Mouse (Mus musculus) liver, embryonic 13.5 days (tissue): ENCODE data around the gene Als2cr12. TPM values are rescaled to one million over a fixed set of nuclear protein-coding genes. Genes with fewer than 3 reads are reported as not detected.
"Not testable (repeated sequence)": the region's sequence is repeated elsewhere in the genome, so short reads cannot be mapped to it uniquely, and the experiment has no call there.

Source experiments
- ATAC-seq: fragments of 200-750 bp; cut with Nextera tagmentation; 2 replicates; pipeline ENCODE4 v1.8.0; 2017; ENCODE audit warnings: low read depth, mild to moderate bottlenecking, moderate number of reproducible peaks, moderate library complexity
- DNase-seq: peaks from one replicate; pipeline ENCODE4 v3.0.0; 2022
- H3K27ac ChIP-seq: fragments of 300-500 bp; sonication (generic); 2 replicates; pipeline ENCODE4 v1.5.1; 2015; ENCODE audit warnings: moderate library complexity, mild to moderate bottlenecking, inconsistent platforms
- H3K27me3 ChIP-seq: fragments of 300-500 bp; sonication (generic); 2 replicates; pipeline ENCODE4 v1.6.1; 2015; ENCODE audit warnings: mild to moderate bottlenecking, inconsistent platforms
- H3K36me3 ChIP-seq: fragments of 300-500 bp; sonication (generic); 2 replicates; pipeline ENCODE4 v1.6.1; 2015; ENCODE audit warnings: mild to moderate bottlenecking, inconsistent platforms
- H3K4me1 ChIP-seq: fragments of 300-500 bp; sonication (generic); replicated peaks from 2 replicates; pipeline ENCODE4 v1.6.1; 2015; ENCODE audit warnings: inconsistent platforms
- H3K4me2 ChIP-seq: fragments of 300-500 bp; sonication (generic); 2 replicates; pipeline ENCODE4 v1.6.1; 2015; ENCODE audit warnings: inconsistent platforms, mild to moderate bottlenecking, moderate library complexity
- H3K4me3 ChIP-seq: fragments of 300-500 bp; sonication (generic); replicated peaks from 2 replicates; pipeline ENCODE4 v1.5.1; 2015; ENCODE audit warnings: mild to moderate bottlenecking, inconsistent platforms
- H3K9ac ChIP-seq: fragments of 300-500 bp; sonication (generic); 2 replicates; pipeline ENCODE4 v1.6.1; 2015; ENCODE audit warnings: mild to moderate bottlenecking, inconsistent platforms
- H3K9me3 ChIP-seq: fragments of 300-500 bp; sonication (generic); replicated peaks from 2 replicates; pipeline ENCODE4 v1.6.1; 2016; ENCODE audit warnings: inconsistent platforms
- WGBS: fragments of 180-500 bp; shearing (Covaris S2); methylation state at CpG from one replicate; pipeline ENCODE4 v1.1.7; 2015; ENCODE audit not compliant: insufficient replicate concordance; 5-methylcytosine and 5-hydroxymethylcytosine counted together
- polyA plus RNA-seq: library from polyadenylated mRNA; unstranded; fragments of >200 nt; fragmentation: Nextera tagmentation; extraction: Ambion mirVana; gene quantifications from 2 replicates; pipeline ENCODE4 v1.2.1, GENCODE M21; 2015

The Als2cr12 gene
- polyA plus RNA-seq, 1 experiment from 2014 or later, result not detected

GRCm38 (mm10) chr1:58710043-58710442 is 14.3 kb upstream of the Als2cr12 start:
- H3K4me2 ChIP-seq, DNase-seq, H3K9ac ChIP-seq, H3K27ac ChIP-seq, H3K9me3 ChIP-seq, H3K27me3 ChIP-seq, ATAC-seq, H3K4me3 ChIP-seq, H3K36me3 ChIP-seq: not testable (repeated sequence)
- H3K4me1 ChIP-seq, result peaks cover 27% of the 10 kb centered on the region
- 90% methylated on average over 1 of the region's 1 CpGs for WGBS

- H3K36me3 ChIP-seq, H3K27ac ChIP-seq, DNase-seq, H3K9ac ChIP-seq, H3K4me1 ChIP-seq, ATAC-seq, H3K4me3 ChIP-seq, H3K27me3 ChIP-seq, H3K4me2 ChIP-seq, H3K9me3 ChIP-seq: not testable (repeated sequence)
- 45% methylated on average over 5 of the region's 5 CpGs for WGBS
These were observed 4.9 kb upstream of the Als2cr12 start for GRCm38 (mm10) chr1:58700580-58701162.

GRCm38 (mm10) chr1:58699988-58700387 is 4.2 kb upstream of the Als2cr12 start:
- H3K36me3 ChIP-seq, result no peaks in the 10 kb centered on the region
- ATAC-seq, result peak; percentile 53; the same call in 1 of the 2 replicates

GRCm38 (mm10) chr1:58698781-58699180 is 3.0 kb upstream of the Als2cr12 start:
- ATAC-seq (no peak), DNase-seq (no peak)
- no peak overlapping the region for H3K4me3 ChIP-seq
- no peaks in the 10 kb centered on the region for H3K9me3 ChIP-seq
- no peak overlapping the region for H3K27ac ChIP-seq
- H3K9ac ChIP-seq, result no peak overlapping the region
- no peak overlapping the region for H3K4me2 ChIP-seq
- no peaks in the 10 kb centered on the region for H3K27me3 ChIP-seq
- H3K4me1 ChIP-seq, result peaks cover 5% of the 10 kb centered on the region
- H3K36me3 ChIP-seq, result no peaks in the 10 kb centered on the region
- 72% methylated on average over 4 of the region's 4 CpGs for WGBS

More at GRCm38 (mm10) chr1:58699988-58700387, 4.2 kb upstream of the Als2cr12 start:
- H3K4me3 ChIP-seq, result no peak overlapping the region
- H3K27ac ChIP-seq, result no peak overlapping the region
- no peak overlapping the region for H3K4me2 ChIP-seq
- no peak for DNase-seq
- H3K4me1 ChIP-seq, result peaks cover 5% of the 10 kb centered on the region
- no peaks in the 10 kb centered on the region for H3K9me3 ChIP-seq
- 5% methylated on average over 3 of the region's 3 CpGs for WGBS
- H3K27me3 ChIP-seq, result no peaks in the 10 kb centered on the region
- H3K9ac ChIP-seq, result no peak overlapping the region

- H3K4me2 ChIP-seq, H3K4me3 ChIP-seq, H3K27ac ChIP-seq, H3K9ac ChIP-seq, H3K27me3 ChIP-seq, H3K4me1 ChIP-seq, ATAC-seq, H3K36me3 ChIP-seq, H3K9me3 ChIP-seq, DNase-seq: not testable (repeated sequence)
- 39% methylated on average over 1 of the region's 1 CpGs for WGBS
These were observed 1.8 kb upstream of the Als2cr12 start for GRCm38 (mm10) chr1:58697607-58698006.

- DNase-seq, result no peak
- Histone ChIP-seq H3K4me3 (no peak overlapping the region), H3K4me2 (no peak overlapping the region), H3K4me1 (no peaks in the 10 kb centered on the region), H3K36me3 (no peaks in the 10 kb centered on the region), H3K9ac (no peak overlapping the region), H3K27ac (no peak overlapping the region), H3K27me3 (no peaks in the 10 kb centered on the region), H3K9me3 (no peaks in the 10 kb centered on the region)
- 64% methylated on average over 1 of the region's 1 CpGs for WGBS
- no peak for ATAC-seq
These were observed 2.1 kb downstream of the Als2cr12 start for GRCm38 (mm10) chr1:58693696-58694095.

- not testable (repeated sequence) for H3K27ac ChIP-seq, H3K27me3 ChIP-seq, H3K36me3 ChIP-seq, H3K4me3 ChIP-seq, H3K4me1 ChIP-seq, H3K9me3 ChIP-seq, H3K4me2 ChIP-seq, ATAC-seq, H3K9ac ChIP-seq, DNase-seq
- WGBS, result 30% methylated on average over 1 of the region's 1 CpGs
These were observed 4.1 kb downstream of the Als2cr12 start for GRCm38 (mm10) chr1:58691718-58692117.

- not testable (repeated sequence) for H3K4me1 ChIP-seq, H3K4me3 ChIP-seq, H3K9me3 ChIP-seq, H3K9ac ChIP-seq, H3K4me2 ChIP-seq, H3K27ac ChIP-seq, ATAC-seq, DNase-seq, H3K36me3 ChIP-seq, H3K27me3 ChIP-seq
- 52% methylated on average over 2 of the region's 3 CpGs for WGBS
These were observed 4.8 kb downstream of the Als2cr12 start for GRCm38 (mm10) chr1:58690834-58691488.

- Histone ChIP-seq H3K4me1 (no peaks in the 10 kb centered on the region), H3K27me3 (no peaks in the 10 kb centered on the region), H3K4me2 (no peak overlapping the region), H3K4me3 (no peak overlapping the region), H3K27ac (no peak overlapping the region), H3K36me3 (no peaks in the 10 kb centered on the region), H3K9ac (no peak overlapping the region), H3K9me3 (no peaks in the 10 kb centered on the region)
- 54% methylated on average over 6 of the region's 6 CpGs for WGBS
- no peak for DNase-seq
- ATAC-seq, result no peak
These were observed 5.6 kb downstream of the Als2cr12 start for GRCm38 (mm10) chr1:58690006-58690744.

GRCm38 (mm10) chr1:58689426-58689825 is 6.4 kb downstream of the Als2cr12 start:
- Histone ChIP-seq H3K4me1 (no peaks in the 10 kb centered on the region), H3K9me3 (no peaks in the 10 kb centered on the region), H3K9ac (no peak overlapping the region), H3K27ac (no peak overlapping the region), H3K36me3 (no peaks in the 10 kb centered on the region), H3K27me3 (no peaks in the 10 kb centered on the region), H3K4me3 (no peak overlapping the region), H3K4me2 (no peak overlapping the region)
- ATAC-seq (no peak), DNase-seq (no peak)
- WGBS, result 82% methylated on average over 1 of the region's 1 CpGs

- not testable (repeated sequence) for H3K4me3 ChIP-seq, ATAC-seq, H3K9me3 ChIP-seq, H3K4me1 ChIP-seq, H3K9ac ChIP-seq, H3K27ac ChIP-seq, DNase-seq, H3K4me2 ChIP-seq, H3K36me3 ChIP-seq, H3K27me3 ChIP-seq
- 29% methylated on average over 5 of the region's 5 CpGs for WGBS
These were observed 17.4 kb downstream of the Als2cr12 start for GRCm38 (mm10) chr1:58678412-58678811.
